Mouse (Mus musculus) right cerebral cortex, postnatal 14 days (tissue): Measurements from ENCODE around the gene Smyd3.

ENCODE experiments used
- DNase-seq: peaks from one replicate; pipeline ENCODE4 v3.0.0; 2022

Smyd3 gene

GRCm38 (mm10) chr1:179107211-179107610, 410.6 kb downstream of the Smyd3 start:
- no peak for DNase-seq

- DNase-seq: no peak
Measured at GRCm38 (mm10) chr1:179106702-179107145, 411.1 kb downstream of the Smyd3 start.

- DNase-seq: no peak
Measured at GRCm38 (mm10) chr1:179106103-179106701, 411.6 kb downstream of the Smyd3 start.

GRCm38 (mm10) chr1:179104447-179104846, 413.4 kb downstream of the Smyd3 start:
- no peak for DNase-seq

- no peak for DNase-seq
Measured at GRCm38 (mm10) chr1:179096993-179097392, 420.8 kb downstream of the Smyd3 start.

GRCm38 (mm10) chr1:179096323-179096722, 421.5 kb downstream of the Smyd3 start:
- DNase-seq: no peak

- DNase-seq: no peak
Measured at GRCm38 (mm10) chr1:179089174-179089573, 428.7 kb downstream of the Smyd3 start.

GRCm38 (mm10) chr1:179087033-179087998, 430.5 kb downstream of the Smyd3 start:
- no peak for DNase-seq

- DNase-seq: no peak
Measured at GRCm38 (mm10) chr1:179086208-179086607, 431.6 kb downstream of the Smyd3 start.

- DNase-seq: no peak
Measured at GRCm38 (mm10) chr1:179083098-179083497, 434.7 kb downstream of the Smyd3 start.

- no peak for DNase-seq
Measured at GRCm38 (mm10) chr1:179073846-179074245, 444.0 kb downstream of the Smyd3 start.

- DNase-seq: no peak
Measured at GRCm38 (mm10) chr1:179072935-179073654, 444.7 kb downstream of the Smyd3 start.

GRCm38 (mm10) chr1:179072406-179072805, 445.4 kb downstream of the Smyd3 start:
- DNase-seq: no peak

- DNase-seq: no peak
Measured at GRCm38 (mm10) chr1:179068990-179069389, 448.9 kb downstream of the Smyd3 start.

GRCm38 (mm10) chr1:179065294-179065601, 452.6 kb downstream of the Smyd3 start:
- no peak for DNase-seq

GRCm38 (mm10) chr1:179064601-179065293, 453.1 kb downstream of the Smyd3 start:
- no peak for DNase-seq

GRCm38 (mm10) chr1:179061759-179062168, 456.1 kb downstream of the Smyd3 start:
- DNase-seq: peak; percentile 46

- no peak for DNase-seq
Measured at GRCm38 (mm10) chr1:179061053-179061452, 456.8 kb downstream of the Smyd3 start.

GRCm38 (mm10) chr1:179060113-179060955, 457.5 kb downstream of the Smyd3 start:
- DNase-seq: no peak

- DNase-seq: no peak
Measured at GRCm38 (mm10) chr1:179059286-179060112, 458.3 kb downstream of the Smyd3 start.

- DNase-seq: no peak
Measured at GRCm38 (mm10) chr1:179058675-179059074, 459.2 kb downstream of the Smyd3 start.
